Mouse (Mus musculus): Measurements from ENCODE around the gene Ccl7.

The Ccl7 gene

GRCm38 (mm10) chr11:82035356-82035755, 10.2 kb upstream of the Ccl7 start, which contains the start of gene Ccl2:
Ccl2 (plus strand) TSS chr11:82035571.
- DNase-seq (ENCODE audit: low spot score in 2 of 2) = peak; percentile 30 to 42

DNA sequence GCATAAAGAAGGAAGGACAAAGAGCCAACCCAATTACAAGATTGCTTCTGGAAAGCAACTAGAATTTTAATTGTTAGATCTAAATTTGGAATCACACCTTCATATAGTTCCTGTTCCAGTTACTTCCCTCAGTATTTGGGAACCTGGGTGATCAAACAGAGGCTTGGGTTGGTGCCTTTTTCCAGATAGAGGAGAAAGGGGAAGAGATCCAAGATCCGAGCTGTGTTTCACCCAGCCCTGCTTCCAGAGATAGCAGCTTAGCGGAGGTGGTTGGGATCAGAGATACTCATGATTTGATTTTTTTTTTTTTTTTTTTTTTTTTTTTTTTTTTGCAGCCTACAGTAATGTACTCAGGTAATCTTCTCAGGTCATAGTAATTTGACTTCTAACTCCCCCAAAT, 9.7 kb upstream of the Ccl7 start:
- no peak for DNase-seq (ENCODE audit: low spot score in 2 of 2)

DNA sequence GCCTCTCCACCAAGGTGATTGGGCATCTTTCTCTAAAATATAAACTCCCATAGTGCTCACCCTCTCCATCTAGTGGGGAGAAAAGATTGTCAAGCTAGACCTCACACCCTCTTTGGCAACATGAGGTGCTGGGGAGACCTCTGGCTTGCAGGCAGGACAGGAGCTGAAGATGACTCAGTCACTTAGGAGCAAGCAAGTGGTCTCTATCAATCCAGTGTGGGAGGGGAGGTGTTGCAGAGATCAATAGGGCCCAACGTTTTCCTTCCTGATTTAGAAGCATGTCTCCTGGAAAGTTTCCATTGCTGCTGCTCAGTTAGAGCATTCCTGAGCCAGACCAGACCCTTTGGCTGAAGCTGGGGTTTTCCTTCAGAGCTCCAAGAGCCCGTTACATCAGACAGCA, 7.0 kb upstream of the Ccl7 start, which contains the start of gene Gm17268:
TSS of gene Gm17268 (minus strand) at position 28 of the 400 bp plus-strand sequence.
- DNase-seq (ENCODE audit: low spot score in 2 of 2) = no peak

DNA sequence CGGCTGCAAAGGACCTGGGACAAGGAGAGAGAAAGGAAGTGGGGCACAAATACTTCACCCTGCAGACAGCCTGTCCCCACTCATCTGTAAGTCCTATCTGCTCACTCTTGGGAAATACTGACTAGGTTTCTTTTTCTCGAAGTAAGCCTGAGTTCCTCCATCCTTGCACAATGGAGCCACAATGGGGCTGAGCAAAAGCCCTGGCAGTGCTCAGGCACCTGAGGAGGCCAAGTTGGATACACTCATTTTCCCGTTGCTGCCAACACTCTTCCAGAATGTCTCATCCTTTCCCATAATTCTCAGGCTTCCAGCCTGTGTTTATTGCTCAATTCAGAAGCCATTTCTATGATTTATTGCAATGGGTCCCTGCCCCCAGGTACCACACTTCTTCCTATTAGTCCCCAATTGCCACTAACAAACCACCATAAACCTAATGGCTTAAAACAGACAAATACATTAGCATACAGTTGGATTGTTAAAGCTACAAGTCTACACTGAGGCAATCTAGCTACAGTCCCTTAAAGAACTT, 6.3 kb upstream of the Ccl7 start:
- DNase-seq (ENCODE audit: low spot score in 2 of 2) = no peak

DNA sequence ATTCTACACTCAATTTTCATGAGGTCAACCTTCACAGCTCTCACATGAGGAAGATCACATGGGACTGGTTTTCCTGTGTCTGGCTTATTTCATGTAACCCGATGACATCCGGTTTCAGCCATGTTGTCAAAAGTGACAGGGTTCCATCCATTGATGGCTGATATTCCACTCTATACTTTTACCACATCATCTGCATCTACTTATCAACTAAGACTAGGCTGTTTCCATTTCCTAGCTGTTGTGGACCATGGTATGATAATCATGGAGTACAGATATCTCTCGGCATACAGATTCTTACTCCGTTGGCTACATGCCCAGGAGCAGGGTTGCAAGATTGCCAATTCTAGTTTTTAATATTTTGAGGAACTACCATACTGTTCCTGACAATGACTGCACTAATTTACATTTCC, 3.8 kb upstream of the Ccl7 start:
- no peak for DNase-seq (ENCODE audit: low spot score in 2 of 2)

DNA sequence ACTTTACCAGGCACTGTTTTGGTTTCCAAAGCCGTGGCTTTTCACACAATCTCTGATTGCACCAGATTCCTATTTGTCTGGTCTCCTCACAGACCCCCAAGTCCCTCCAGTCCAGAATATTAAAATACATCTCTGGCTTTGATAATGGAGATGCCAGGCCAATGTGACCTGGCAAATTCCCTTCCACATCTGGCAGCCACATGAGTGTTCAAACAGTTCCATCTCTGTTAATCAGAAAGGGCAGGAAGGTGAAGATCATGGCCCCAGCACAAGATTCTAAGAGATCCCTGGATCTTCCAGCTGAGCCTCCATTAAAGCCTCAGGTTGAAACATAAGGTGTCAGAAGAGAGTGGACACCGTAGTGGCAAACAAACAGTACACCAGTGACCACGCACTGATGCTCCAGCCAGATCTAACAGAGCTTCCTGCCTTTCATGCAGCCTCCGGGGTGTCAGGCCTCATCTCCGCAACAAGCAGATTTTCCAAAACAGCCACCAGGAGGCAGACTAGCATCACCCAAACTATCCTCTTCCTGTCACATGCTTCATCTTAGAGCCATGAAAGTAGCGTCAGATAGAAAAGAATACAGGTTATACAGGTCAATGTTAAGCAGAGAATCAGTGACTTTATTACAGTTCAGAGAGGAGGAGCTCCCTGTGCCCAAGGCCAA, 2.4 kb downstream of the Ccl7 start:
- DNase-seq (ENCODE audit: low spot score in 2 of 2) = no peak

DNA sequence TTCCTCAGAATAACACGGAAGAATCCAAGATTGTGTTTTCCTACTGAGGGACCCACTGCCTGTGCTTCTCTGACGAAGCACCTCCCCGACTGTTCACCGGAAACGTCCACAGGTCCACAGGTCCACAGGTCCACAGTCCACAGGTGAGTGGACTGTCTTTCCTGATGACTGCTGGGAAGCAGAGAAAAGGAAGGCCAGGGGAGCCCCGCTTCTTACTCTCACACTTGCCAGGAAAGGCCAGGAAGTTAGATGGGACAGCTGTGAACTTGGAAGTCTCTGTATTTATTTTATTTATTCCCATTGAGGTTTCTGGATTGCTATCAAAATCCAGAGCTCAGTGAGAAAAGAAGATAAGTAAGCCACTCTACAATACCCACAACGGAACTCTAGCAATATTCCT, 8.3 kb downstream of the Ccl7 start:
- DNase-seq (ENCODE audit: low spot score in 2 of 2) = no peak

- DNase-seq (ENCODE audit: low spot score in 2 of 2) = peak; percentile 17 to 27
These were observed 12.1 kb downstream of the Ccl7 start, which contains the start of gene Ccl11 for GRCm38 (mm10) chr11:82057646-82058045. Ccl11 (plus strand) TSS chr11:82057823.

DNA sequence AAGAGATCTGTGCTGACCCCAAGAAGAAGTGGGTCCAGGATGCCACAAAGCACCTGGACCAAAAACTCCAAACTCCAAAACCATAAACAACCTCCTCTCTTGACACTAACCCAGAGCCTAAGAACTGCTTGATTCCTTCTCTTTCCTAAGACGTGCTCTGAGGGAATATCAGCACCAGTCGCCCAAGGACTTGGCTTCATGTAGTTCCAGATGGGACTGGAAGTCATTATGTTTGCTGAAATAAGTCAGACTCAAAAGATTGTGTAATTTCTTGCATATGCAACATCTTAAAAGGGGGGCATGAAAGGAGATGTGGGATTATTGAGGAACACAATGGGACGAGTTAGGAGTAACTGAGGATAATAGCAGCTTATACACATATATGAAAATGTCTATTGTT, 16.7 kb downstream of the Ccl7 start:
- DNase-seq (ENCODE audit: low spot score in 2 of 2) = no peak

DNA sequence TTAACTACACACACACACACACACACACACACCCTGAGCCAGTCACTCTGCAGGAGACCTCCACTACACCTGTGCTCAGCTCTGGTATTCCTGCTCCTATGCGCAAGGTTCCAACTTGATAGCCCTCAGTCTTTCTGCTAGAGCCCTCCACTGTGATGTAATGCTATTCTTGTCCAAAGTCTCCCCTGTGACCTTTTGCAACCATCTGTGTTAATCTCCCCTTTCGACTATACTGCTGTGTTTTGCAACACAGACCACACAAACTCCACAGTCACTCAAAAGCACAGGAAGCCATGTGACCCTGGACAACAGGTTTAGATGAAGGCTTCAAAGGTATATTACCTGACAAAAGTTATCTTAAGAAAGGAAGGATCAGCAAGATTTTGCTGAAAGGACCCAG, 17.9 kb downstream of the Ccl7 start:
- DNase-seq (ENCODE audit: low spot score in 2 of 2) = no peak

DNA sequence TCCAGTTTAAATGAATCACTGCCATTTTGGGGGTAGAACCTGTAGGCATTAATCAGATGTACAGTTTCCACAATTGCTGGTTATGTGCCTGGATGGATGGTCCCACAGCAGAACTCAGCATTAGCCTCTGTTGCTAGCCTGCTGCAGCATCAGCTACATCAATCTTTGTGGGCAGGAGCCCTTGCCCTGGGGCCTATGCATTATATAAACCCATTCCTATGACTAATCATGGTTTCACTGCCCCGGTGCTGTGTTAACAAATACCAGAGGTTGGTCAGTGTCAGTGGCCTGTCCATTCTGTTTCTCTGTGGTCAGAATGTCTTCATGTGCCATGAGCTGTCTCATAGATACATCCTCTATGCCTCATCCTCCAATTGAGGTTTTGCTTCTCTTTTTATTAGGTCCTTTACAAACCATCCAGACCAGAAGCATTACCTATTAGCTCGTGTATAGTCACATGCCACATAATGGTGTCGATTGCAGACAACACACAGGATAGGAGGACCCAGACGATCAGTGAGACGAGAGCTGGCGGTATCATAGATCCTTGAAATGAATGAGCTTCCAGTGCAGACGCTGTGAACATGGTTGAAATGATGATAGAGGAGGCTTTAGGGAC, 21.6 kb downstream of the Ccl7 start:
- no peak for DNase-seq (ENCODE audit: low spot score in 2 of 2)

GRCm38 (mm10) chr11:82071076-82071475, 25.6 kb downstream of the Ccl7 start:
- no peak for DNase-seq (ENCODE audit: low spot score in 2 of 2)

DNA sequence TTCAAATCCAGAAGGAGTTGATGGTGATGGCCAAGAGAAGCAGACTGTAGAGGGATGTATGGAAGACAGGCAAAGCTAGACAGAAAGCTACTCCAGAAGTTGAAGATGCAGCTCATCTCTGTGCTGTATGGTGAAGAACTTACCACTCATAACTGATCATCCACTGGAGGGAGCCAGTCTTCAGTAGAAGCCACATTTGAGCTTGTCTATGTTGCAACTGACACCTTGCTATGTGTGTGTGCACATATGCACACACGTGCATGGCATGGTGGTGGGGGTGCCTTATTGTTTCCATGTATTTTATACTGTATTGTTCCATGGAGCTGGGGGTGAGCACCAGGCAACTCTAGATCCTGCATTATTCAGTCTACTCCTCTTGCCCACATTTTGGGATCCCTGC, 26.9 kb downstream of the Ccl7 start:
- no peak for DNase-seq (ENCODE audit: low spot score in 2 of 2)

DNA sequence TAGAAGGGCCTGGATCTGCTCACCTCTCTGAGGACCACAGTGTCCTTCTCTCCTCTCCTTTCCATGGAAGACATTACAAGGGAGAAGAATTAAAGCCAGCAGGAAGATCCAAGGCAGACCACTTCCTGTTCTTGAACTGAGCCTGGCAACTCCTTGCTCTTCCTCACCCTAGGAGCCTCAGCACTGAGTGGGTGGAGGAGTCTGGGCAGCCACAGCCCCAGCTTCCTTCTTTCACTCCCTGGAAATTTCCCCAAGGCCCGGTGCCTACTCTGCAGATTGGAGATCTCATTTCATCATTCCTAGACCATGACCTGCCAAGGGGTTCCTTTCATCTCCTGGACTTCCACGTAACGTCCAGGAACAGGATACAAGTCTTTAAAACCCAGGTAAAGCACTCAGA, 27.5 kb downstream of the Ccl7 start:
- no peak for DNase-seq (ENCODE audit: low spot score in 2 of 2)

DNA sequence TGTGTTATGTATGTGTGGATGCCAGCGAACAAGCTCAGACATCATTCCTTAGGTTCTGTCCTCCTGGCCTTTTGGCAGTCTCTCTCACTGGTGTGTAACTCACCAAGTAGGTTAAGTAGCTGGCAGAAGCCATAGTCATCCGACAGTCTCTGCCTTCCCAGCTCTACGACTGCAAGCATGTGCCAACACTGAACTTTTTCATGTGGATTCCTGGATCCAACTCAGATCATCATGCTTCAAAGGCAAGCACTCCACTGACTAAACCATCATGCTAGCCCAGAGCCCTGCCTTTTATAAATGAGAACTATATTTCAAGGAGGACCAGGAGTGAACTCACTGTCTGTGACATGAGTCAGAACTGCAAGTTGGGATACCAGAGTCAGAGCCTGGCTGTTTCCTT, 28.2 kb downstream of the Ccl7 start:
- DNase-seq (ENCODE audit: low spot score in 2 of 2) = no peak

DNA sequence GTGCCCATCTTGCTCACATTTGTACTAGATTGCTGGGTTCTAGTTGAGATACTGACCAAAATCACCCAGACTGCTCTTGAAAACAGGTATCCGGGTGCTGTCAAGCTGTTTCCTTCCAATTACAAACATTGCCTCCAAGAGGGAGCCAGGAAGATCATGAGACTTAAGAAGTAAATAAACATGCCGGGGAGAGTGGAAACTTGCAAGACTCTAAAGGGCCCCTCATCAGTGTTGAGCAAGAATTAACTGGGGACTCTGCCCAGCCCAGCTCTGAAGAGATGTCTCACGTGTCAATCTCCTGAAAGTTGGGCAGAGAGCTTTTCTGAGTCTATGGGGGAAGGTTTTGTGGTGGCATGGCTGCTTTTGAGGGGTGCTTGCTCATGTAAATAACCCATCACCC, 31.5 kb downstream of the Ccl7 start:
- no peak for DNase-seq (ENCODE audit: low spot score in 2 of 2)

- no peak for DNase-seq (ENCODE audit: low spot score in 2 of 2)
These were observed 32.7 kb downstream of the Ccl7 start for GRCm38 (mm10) chr11:82078136-82078730.

- no peak for DNase-seq (ENCODE audit: low spot score in 2 of 2)
These were observed 35.4 kb downstream of the Ccl7 start for GRCm38 (mm10) chr11:82080865-82081264.

GRCm38 (mm10) chr11:82084360-82084759, 38.8 kb downstream of the Ccl7 start:
- DNase-seq (ENCODE audit: low spot score in 2 of 2) = no peak
